Mouse (Mus musculus) embryonic fibroblast, embryonic 13.5 days (primary cell): ENCODE measurements around the gene Chpf2. TPM values are rescaled to one million over a fixed set of nuclear protein-coding genes. Genes with fewer than 3 reads are reported as not detected.
"Not testable (repeated sequence)": the region's sequence is repeated elsewhere in the genome, so short reads cannot be mapped to it uniquely, and the experiment has no call there.

ENCODE experiments used
- H3K27ac ChIP-seq: 2 replicates; pipeline ENCODE4 v1.5.1; 2012; ENCODE audit warnings: low read length, control low read depth, inconsistent platforms; ENCODE audit not compliant: insufficient read depth
- H3K4me1 ChIP-seq: 2 replicates; pipeline ENCODE4 v1.6.1; 2011; ENCODE audit warnings: low read length; ENCODE audit not compliant: control insufficient read depth, insufficient read depth
- H3K4me3 ChIP-seq: 2 replicates; pipeline ENCODE4 v1.5.1; 2011; ENCODE audit warnings: mild to moderate bottlenecking, control low read depth, low read length; ENCODE audit not compliant: insufficient read depth
- CTCF ChIP-seq: IDR thresholded peaks from 2 replicates; pipeline ENCODE4 v1.5.1; 2011; ENCODE audit warnings: mild to moderate bottlenecking, control low read depth, low read length, moderate library complexity, borderline replicate concordance; ENCODE audit not compliant: insufficient read depth
- POLR2A ChIP-seq: IDR thresholded peaks from 2 replicates; pipeline ENCODE4 v1.6.1; 2011; ENCODE audit warnings: low read depth, mild to moderate bottlenecking, control low read depth, low read length, moderate library complexity
- polyA plus RNA-seq: library from polyadenylated mRNA; stranded (reverse); fragments of >200 nt; gene quantifications from 2 replicates; pipeline ENCODE4 v1.2.4, GENCODE M21; 2011; ENCODE audit warnings: low read depth; ENCODE audit not compliant: missing spikeins, insufficient read length

Chpf2 gene
- polyA plus RNA-seq = 45.5 and 54.6 TPM in 2 replicates

GRCm38 (mm10) chr5:24586547-24587199 is at the start of gene Chpf2:
TSS of gene Chpf2 (plus strand) at chr5:24586741.
- Histone ChIP-seq H3K27ac (peak within 1 kb of the TSS; percentile 70), H3K4me1 (peaks cover 13% of the 10 kb centered on the region), H3K4me3 (peak within 1 kb of the TSS; percentile 86)
- TF ChIP-seq CTCF (no peak), POLR2A (peak; percentile 87)

GRCm38 (mm10) chr5:24537618-24538017 is 48.9 kb upstream of the Chpf2 start:
- no peaks in the 10 kb centered on the region for H3K4me1 ChIP-seq

GRCm38 (mm10) chr5:24539571-24540296 is 46.8 kb upstream of the Chpf2 start:
- H3K27ac ChIP-seq = no peak overlapping the region
- no peak overlapping the region for H3K4me3 ChIP-seq
- TF ChIP-seq POLR2A (no peak), CTCF (no peak)
- no peaks in the 10 kb centered on the region for H3K4me1 ChIP-seq

More at GRCm38 (mm10) chr5:24537618-24538017, 48.9 kb upstream of the Chpf2 start:
- no peak overlapping the region for H3K27ac ChIP-seq
- no peak for TF ChIP-seq POLR2A
- no peak for TF ChIP-seq CTCF
- no peak overlapping the region for H3K4me3 ChIP-seq

GRCm38 (mm10) chr5:24540387-24541143 is 46.0 kb upstream of the Chpf2 start, which contains the start of gene Asb10:
TSS of gene Asb10 (minus strand) at chr5:24540978.
- Histone ChIP-seq H3K27ac (no peak within 1 kb of the TSS), H3K4me1 (no peaks in the 10 kb centered on the region), H3K4me3 (no peak within 1 kb of the TSS)
- no peak for TF ChIP-seq CTCF
- no peak for TF ChIP-seq POLR2A

- H3K4me3 ChIP-seq = no peak overlapping the region
- TF ChIP-seq CTCF = no peak
- no peak for TF ChIP-seq POLR2A
- no peaks in the 10 kb centered on the region for H3K4me1 ChIP-seq
- H3K27ac ChIP-seq = no peak overlapping the region
These were observed 45.4 kb upstream of the Chpf2 start for GRCm38 (mm10) chr5:24541144-24541569.

GRCm38 (mm10) chr5:24542643-24543042 is 43.9 kb upstream of the Chpf2 start:
- Histone ChIP-seq H3K4me1 (no peaks in the 10 kb centered on the region), H3K4me3 (no peak overlapping the region), H3K27ac (no peak overlapping the region)
- TF ChIP-seq POLR2A = no peak
- TF ChIP-seq CTCF = no peak

GRCm38 (mm10) chr5:24550598-24551316 is 35.8 kb upstream of the Chpf2 start:
- H3K27ac ChIP-seq = no peak overlapping the region
- no peaks in the 10 kb centered on the region for H3K4me1 ChIP-seq
- no peak overlapping the region for H3K4me3 ChIP-seq
- no peak for TF ChIP-seq POLR2A
- no peak for TF ChIP-seq CTCF

GRCm38 (mm10) chr5:24551317-24551688 is 35.2 kb upstream of the Chpf2 start:
- H3K4me1 ChIP-seq = no peaks in the 10 kb centered on the region
- no peak overlapping the region for H3K4me3 ChIP-seq
- TF ChIP-seq POLR2A = no peak
- no peak for TF ChIP-seq CTCF
- no peak overlapping the region for H3K27ac ChIP-seq

GRCm38 (mm10) chr5:24553621-24554244 is 32.8 kb upstream of the Chpf2 start:
- TF ChIP-seq CTCF = no peak
- no peak for TF ChIP-seq POLR2A
- no peaks in the 10 kb centered on the region for H3K4me1 ChIP-seq
- no peak overlapping the region for H3K4me3 ChIP-seq
- no peak overlapping the region for H3K27ac ChIP-seq

GRCm38 (mm10) chr5:24555335-24555734 is 31.2 kb upstream of the Chpf2 start:
- not testable (repeated sequence) for H3K4me3 ChIP-seq, H3K4me1 ChIP-seq

More at GRCm38 (mm10) chr5:24555335-24555734, 31.2 kb upstream of the Chpf2 start:
- H3K27ac ChIP-seq = not testable (repeated sequence)
